Mouse (Mus musculus) embryo, embryonic 10.5 days (tissue): ENCODE results near the gene Shisa4.

Source experiments
- DNase-seq: peaks from one replicate; pipeline ENCODE4 v3.0.0-alpha.2; 2015; ENCODE audit warnings: low spot score

Shisa4 gene

GRCm38 (mm10) chr1:135366380-135366779 lies 8.7 kb downstream of the Shisa4 start:
- no peak for DNase-seq

GRCm38 (mm10) chr1:135363446-135363845 lies 11.6 kb downstream of the Shisa4 start:
- DNase-seq: no peak

- DNase-seq: no peak
Measured at GRCm38 (mm10) chr1:135362115-135362514, 12.9 kb downstream of the Shisa4 start.

- no peak for DNase-seq
Measured at GRCm38 (mm10) chr1:135361491-135361890, 13.5 kb downstream of the Shisa4 start.

- no peak for DNase-seq
Measured at GRCm38 (mm10) chr1:135359071-135359470, 16.0 kb downstream of the Shisa4 start.

GRCm38 (mm10) chr1:135351953-135352352 lies 23.1 kb downstream of the Shisa4 start:
- DNase-seq: no peak

- no peak for DNase-seq
Measured at GRCm38 (mm10) chr1:135347498-135348169, 27.4 kb downstream of the Shisa4 start.

- DNase-seq: no peak
Measured at GRCm38 (mm10) chr1:135346891-135347290, 28.1 kb downstream of the Shisa4 start.

GRCm38 (mm10) chr1:135344026-135344425 lies 31.0 kb downstream of the Shisa4 start:
- DNase-seq: no peak

GRCm38 (mm10) chr1:135341947-135342346 lies 33.1 kb downstream of the Shisa4 start:
- DNase-seq: no peak

- no peak for DNase-seq
Measured at GRCm38 (mm10) chr1:135330578-135330977, 44.5 kb downstream of the Shisa4 start.

GRCm38 (mm10) chr1:135328368-135328767 lies 46.7 kb downstream of the Shisa4 start:
- no peak for DNase-seq

- no peak for DNase-seq
Measured at GRCm38 (mm10) chr1:135325934-135326333, 49.1 kb downstream of the Shisa4 start.

- DNase-seq: peak; percentile 84
Measured at GRCm38 (mm10) chr1:135324571-135324970, 50.5 kb downstream of the Shisa4 start, which contains the start of gene Lmod1. Gene Lmod1, plus strand, starts transcription at chr1:135324807.

GRCm38 (mm10) chr1:135323367-135323901 lies 51.6 kb downstream of the Shisa4 start:
- no peak for DNase-seq
